Mouse (Mus musculus): ENCODE data around the gene Tsku.

Gene Tsku

GRCm38 (mm10) chr7:98361063-98361652, at the start of gene Tsku:
Tsku (minus strand) TSS chr7:98361328.
- peak; percentile 96 to 97 for DNase-seq

DNA sequence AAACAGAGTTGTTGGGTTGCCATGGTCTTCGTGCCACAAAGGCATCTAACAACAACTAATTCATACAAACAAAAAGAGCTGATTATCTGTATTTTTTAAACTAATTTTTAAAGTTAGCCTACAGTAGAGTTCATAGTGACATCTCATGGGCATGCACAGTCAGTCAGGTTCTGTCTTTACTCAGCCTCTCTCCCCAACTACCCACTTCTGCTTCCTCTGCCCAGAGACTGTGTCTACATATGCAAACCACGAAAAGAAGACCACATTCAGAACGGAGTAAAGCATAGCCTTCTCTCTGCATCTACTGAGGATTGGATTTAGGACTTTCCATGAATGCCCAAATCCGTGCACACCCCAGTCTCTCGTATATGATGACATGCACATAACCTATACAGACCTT, 46.5 kb upstream of the Tsku start:
- DNase-seq: no peak

DNA sequence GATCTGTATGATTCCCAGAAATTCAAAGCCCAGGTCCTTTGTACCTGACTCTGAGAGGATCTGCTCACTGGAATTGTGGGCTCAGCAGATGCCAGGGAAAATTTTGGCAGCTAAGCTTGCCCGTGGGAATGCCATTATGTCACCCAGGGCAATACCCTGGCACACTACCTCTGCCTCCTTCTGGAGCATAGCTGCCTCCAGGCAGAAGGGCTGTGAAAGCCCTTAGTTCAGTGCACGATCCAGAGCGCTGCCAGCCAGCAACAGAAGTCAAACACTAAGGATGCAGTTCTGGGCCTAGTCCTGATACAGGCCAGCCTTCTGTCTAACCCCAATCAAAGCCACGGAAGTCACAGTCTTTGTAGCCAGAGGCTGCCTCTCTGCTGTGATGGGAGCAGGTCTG, 42.9 kb upstream of the Tsku start:
- peak; percentile 88 to 91 for DNase-seq

DNA sequence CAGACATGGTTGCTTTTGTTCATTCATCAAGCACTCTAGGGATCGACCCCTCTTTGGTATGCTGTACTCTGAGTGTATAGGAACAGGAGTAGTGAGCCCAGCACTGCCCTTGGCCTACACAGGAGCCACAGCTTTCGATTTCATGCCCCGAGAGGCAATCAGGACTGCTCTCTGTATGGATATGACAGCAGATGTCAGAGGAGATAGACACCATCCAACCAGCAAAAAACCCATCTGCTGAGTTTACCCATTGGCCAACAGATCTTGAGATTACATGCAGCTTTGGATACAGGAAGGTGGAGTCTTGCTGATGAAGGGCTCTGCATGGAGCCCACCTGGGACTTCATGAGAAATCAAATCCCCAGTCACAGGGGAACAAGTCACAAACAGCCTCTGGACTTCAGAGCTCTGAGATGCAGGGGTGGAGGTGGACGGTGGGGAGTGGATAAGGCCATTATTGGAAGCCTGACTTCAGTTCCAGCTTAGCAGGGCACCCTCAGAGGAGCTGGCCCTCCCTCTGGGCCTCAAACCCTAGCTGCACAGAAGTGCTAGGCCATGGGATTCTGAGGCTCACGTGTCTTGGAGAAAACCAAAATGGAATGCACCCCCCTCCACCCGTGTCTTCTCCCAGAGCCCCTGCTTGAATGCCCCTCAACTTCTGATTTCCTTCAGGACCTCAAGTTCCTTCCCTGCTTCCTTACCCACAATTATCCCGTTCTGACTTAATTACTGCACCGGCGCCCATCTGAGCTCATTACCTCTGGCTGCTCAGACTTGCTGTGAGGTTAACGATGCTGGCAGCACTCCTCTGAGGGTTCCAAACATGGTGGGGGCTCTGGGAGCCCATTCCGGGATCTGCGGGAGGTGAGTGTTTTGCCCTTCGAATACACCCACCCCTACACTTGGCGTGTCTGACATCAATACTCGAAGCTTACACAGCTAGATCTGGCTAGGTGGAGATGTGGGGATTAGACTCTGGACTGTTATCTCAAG, 41.8 kb upstream of the Tsku start:
- DNase-seq: peak; percentile 80 to 85

DNA sequence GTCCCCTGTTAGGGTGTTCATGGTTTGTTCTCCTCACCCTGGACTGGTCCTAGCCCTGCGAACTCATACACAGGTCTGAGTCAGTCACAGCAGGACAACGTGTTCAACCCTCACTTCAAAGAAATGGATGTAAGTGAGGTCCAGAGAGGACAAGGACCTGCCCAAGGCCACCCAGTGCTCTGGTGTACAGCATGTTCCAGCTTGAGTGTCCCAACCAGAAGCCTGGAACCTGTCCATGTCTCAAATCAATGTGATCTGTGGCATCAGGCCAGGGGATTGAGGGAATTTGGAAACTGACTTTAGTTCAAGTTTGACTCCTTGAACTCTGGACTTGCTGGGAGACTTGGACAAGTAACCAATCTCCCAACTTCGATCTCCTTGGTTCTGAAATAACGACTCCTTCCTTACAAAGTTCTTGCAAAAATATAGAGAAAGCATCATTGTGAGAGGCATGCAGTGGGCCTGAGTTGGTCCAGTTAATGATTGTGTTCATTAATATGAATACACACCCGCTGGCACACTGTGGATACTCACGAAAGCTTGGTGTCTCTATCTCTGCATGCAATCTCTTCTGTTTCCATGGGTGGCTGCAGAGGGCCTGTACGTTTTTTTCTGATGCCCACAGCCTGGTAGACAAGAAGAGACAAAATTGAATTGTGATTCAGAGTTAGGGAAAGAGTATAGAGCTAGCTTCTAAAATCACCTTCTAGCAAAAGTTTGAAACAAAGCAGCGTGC, 31.5 kb upstream of the Tsku start:
- DNase-seq: no peak

DNA sequence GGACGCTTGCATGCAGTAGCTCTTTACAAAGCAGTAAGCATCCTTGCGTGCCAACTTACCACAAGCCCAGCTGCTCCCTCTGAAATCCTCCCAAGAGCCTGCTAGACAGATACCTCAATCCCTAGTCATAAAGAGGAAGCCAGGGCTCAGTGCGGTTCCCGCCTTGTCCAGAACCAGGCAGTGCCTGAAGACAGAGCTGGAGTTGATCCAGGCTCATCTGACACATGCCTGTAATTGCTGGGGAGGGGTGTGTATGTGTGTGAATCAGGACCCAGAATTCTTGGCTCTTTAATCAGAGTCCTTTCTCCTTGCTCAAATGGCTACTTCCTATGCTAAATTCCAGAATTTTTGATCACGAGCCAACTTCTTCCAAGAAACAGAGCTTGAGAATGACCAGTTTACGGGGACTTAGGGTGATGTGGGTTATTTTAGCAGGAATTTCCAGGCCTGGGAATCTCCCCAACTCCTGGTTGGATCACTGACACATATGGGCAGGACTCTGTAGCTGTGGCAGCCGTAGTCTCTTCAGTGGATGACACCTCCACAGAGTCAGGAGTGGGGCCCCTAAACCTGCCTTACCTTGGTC, 30.3 kb upstream of the Tsku start:
- peak; percentile 78 to 79 for DNase-seq

DNA sequence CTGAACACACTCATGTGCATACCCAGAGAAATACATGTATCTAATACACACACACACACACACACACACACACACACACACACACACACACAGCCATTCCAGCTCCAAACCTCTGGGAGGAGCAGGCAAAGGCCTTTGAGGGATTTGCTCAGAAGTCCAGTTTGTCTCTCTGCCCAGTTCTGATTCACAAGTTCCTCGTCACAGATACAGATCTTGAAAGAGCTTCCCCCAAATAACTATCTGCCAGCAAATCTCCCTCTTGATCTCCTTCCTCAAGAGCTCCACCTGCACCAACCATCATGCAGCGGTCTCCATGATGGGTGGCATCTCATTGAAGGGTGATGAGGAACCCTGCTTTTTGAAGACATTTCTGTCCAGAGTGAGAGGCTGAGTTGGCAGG, 29.4 kb upstream of the Tsku start:
- peak in 1 of 2 experiments; percentile 5 for DNase-seq

- no peak for DNase-seq
Observed at GRCm38 (mm10) chr7:98389656-98390055, 28.5 kb upstream of the Tsku start.

- peak; percentile 78 to 84 for DNase-seq
Observed at GRCm38 (mm10) chr7:98388881-98389501, 27.9 kb upstream of the Tsku start.

DNA sequence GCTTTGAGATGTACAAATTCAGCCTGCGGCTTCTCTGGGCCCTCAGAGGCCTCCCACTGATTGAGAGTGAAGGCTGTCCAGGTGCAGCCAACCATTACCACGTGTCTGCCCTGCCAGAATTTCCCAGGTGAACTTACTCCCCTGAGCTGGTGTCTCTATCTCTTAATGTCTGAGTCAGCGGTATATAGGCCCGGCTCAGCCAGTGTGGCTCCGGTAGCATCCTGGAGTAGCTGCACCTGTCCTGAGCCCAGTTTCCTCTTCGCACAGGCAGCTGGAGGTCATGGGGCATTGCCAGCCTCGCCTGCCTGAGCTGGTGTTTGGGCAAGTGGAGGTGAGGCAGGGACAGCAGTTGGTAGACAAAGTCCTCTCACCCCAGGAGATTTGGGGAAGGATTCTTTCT, 26.1 kb upstream of the Tsku start:
- no peak for DNase-seq

GRCm38 (mm10) chr7:98385168-98385567, 24.0 kb upstream of the Tsku start:
- DNase-seq: no peak

GRCm38 (mm10) chr7:98383337-98383736, 22.2 kb upstream of the Tsku start:
- DNase-seq: no peak

DNA sequence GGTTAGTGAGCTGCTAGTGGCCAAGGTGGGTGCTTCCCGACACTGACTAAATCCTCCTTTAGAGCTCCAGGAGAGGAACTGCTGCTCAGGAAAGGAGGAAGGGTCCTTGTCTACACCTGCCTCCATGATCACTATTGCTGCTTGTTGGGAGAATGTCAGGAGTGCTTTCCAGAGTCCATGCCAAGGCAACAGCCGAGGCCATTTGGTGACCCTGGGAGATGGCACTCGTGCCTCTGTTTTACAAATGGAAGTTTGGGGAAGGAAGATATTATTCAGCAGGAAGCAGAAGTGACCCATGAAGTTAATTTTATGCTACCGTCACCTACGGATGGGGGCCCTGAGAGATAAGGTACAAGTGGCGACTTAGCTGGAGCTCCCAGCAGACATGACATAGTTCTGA, 21.7 kb upstream of the Tsku start:
- DNase-seq: peak in 1 of 2 experiments; percentile 57

- peak; percentile 90 to 94 for DNase-seq
Observed at GRCm38 (mm10) chr7:98380224-98380925, 19.2 kb upstream of the Tsku start.

- DNase-seq: no peak
Observed at GRCm38 (mm10) chr7:98379232-98379631, 18.1 kb upstream of the Tsku start.

DNA sequence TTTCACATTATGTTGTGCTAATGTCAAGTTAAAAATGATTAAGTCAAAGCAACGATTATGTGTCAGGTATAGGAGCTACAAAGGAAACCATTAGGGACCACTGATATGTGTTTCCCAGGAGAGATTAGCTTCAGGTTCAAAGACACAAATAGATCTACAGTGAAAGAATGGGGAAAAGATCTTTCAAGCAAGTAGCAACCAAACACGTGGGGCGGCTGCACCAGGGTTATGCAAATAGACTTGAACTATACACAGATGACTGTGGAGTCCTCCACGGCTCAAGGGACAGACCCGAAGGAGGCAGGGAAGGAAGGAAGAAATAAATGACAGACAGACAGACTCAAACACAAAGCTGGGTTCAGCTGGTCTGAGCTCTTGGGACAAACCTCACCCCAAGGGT, 16.1 kb upstream of the Tsku start:
- DNase-seq: no peak

DNA sequence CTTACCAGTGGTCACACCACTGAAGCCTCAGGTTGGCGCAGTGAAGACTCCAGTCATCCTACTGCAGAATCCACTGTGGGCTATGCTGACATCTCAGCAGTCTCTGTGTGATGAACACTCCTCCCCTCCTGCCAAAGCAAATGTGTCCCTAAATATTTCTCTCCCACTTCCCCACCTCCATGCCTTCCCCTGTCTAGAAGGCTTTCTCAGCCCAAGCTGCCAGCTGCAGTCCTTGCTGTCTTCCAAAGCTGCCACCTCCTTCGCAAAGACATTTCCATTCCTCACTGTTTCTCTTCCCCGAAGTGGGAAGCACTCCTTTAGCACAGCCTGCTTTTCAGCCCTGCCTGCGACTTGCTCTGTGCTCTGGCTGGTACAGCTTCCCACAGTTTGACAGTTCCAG, 10.0 kb upstream of the Tsku start:
- DNase-seq: no peak

- no peak for DNase-seq
Observed at GRCm38 (mm10) chr7:98369762-98370369, 8.7 kb upstream of the Tsku start.

- no peak for DNase-seq
Observed at GRCm38 (mm10) chr7:98361662-98362061, 534 bp upstream of the Tsku start.

GRCm38 (mm10) chr7:98360621-98360990, 522 bp downstream of the Tsku start:
- DNase-seq: no peak

- DNase-seq: peak; percentile 79 to 87
Observed at GRCm38 (mm10) chr7:98359951-98360620, 1.0 kb downstream of the Tsku start.

Measured in cerebellum, postnatal 10 days (tissue).